Mouse (Mus musculus): ENCODE measurements around the gene Smyd4.
"Not testable (repeated sequence)": the region's sequence is repeated elsewhere in the genome, so short reads cannot be mapped to it uniquely, and the experiment has no call there.

The Smyd4 gene

DNA sequence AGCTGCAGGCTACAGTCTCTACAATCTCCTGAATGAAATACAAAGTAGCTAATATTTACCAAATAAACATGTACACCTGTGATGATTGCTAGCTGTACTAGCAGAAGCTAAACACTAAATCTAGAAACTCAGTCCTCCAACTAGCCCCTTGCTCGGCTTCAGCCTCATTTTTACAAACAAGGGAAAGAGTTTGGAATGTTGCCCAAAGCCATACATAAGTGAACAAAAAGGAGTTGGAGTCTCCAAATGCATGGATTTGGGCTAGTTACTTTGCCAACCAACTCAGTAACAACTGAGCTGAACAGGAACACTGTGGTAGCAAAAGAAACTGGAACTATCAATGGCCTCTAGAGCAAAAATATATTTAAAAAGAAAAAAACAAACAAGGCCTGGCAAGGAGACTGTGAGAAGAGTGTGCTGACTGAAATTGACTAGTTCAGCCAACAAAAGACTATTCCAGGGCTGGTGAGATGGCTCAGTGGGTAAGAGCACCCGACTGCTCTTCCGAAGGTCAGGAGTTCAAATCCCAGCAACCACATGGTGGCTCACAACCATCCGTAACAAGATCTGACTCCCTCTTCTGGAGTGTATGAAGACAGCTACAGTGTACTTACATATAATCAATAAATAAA lies 1.6 kb upstream of the Smyd4 start:
- no peak for DNase-seq

DNA sequence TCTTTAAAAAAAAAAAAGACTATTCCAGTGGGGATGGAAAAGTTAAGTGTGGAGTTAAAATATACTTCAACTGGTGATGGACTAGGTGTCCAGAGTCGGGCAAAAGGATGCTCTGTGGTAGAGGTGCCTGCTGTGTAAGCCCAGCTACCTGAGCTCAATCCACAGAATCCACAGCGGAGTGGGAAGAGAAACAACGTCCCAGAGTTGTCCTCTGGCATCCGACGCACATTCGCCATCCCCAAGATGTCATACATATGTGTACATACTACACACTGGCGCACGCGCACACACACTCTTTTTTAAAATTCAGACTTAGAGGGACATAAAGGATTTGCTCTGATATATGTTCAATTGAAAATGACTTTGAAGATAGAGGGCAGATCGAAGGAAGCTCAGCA lies 1.0 kb upstream of the Smyd4 start:
- no peak for DNase-seq

DNA sequence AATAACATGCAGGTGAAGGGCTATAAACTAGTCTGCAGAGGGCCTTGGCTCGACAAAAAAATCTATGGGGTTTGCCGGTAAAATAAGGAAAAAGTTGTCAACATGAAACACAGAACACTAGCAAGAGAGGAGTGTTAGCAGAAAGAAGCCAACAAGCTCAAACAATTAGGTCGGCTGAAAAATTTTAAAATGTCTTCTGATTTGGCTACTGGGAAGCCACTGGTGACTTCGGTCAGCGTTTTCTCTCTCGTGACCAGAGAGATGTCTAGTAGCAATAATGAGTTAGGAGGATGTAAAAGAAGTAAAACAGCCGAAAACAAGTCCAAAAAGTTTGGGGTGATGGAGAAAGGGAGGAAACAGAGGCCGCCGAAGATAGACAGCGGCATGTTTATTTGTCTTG lies 637 bp upstream of the Smyd4 start:
- DNase-seq = no peak

DNA sequence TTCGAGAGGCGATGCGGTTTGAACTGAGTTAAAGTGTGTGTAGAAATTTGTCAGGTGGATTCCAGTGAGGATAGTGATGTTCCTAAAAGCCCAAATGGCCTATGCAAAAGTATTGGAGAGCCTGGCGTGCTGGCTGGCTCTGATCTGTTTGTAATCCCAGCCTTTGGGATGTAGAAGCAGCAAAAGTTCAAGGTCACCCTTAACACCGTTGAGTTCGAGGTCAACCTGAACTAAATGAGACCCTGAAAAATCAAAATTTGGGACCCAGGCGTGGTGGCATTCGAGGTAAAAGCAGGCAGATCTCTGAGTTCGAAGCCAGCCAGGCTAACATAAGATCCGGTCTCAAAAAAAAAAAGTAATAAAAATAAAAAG lies 643 bp downstream of the Smyd4 start:
- DNase-seq = no peak

DNA sequence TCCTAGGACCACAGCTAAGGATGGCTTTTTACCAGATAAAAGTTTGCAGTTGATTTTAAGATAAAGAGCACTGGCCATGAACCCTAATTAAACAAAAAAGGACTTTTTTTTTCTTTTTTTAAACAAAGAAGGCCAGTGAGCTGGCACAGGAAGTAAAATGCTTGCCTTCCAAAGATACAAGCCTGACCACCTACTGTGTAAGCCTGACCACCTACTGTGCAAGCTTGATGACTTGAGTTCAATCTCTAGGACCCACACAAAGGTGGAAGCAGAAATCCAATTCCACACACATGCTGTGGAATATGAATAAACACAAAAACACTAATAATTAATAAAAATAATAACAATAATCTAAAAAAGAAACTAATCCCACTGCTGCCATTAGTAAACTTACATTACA lies 3.0 kb downstream of the Smyd4 start:
- DNase-seq = peak; percentile 11 to 12

DNA sequence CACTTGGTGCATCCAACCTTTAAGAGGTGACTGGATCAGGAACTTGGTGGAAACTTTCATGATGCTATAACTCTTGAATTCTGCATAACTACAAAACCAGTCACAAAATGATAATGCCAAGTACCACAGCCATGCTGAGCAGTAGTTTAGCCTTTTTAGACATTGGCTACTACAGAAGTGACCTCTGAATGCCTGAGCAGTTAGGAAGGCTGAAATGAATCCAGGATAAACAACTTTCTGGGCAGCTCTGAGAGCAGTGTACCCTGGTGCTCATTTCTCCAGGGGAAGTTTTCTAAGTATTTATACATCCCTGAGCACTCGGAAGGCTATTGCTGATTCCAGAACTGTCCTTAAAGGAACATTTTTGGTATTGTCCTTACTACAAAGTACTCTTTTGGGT lies 7.2 kb downstream of the Smyd4 start:
- no peak for DNase-seq

DNA sequence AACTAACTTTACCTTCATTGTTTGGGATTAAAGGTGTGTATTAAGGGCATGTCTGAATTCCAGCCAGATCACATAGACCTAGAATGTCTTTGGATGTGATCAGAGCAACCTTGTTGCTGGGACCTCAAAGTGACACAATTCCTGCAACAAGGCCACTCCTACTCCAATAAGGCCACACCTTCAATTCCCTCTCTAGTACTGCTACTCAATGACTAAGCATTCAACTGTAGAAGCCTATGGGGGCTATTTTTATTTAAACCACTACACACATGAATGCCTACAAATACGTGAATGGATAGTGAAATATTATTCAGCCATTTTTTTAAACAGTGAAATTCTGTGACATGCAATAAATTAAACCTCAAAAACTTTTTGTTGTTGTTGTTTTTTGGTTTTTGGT lies 28.9 kb downstream of the Smyd4 start:
- DNase-seq = no peak

DNA sequence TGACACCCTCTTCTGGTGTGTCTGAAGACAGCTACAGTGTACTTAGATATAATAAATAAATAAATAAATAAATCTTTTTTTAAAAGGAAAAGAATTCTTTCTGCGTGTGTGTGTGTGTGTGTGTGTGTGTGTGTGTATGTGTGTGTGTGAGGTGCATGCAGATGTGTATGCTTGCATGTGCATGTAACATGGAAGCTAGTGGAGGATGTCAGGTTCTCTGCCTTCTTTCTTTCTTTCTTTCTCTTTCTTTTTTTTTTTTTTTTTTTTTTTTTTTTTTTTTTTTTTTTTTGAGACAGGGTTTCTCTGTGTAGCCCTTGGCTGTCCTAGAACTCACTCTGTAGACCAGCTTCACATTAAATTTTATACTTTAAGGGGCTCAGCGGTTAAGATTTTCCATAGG lies 30.6 kb downstream of the Smyd4 start:
- not testable (repeated sequence) for DNase-seq

DNA sequence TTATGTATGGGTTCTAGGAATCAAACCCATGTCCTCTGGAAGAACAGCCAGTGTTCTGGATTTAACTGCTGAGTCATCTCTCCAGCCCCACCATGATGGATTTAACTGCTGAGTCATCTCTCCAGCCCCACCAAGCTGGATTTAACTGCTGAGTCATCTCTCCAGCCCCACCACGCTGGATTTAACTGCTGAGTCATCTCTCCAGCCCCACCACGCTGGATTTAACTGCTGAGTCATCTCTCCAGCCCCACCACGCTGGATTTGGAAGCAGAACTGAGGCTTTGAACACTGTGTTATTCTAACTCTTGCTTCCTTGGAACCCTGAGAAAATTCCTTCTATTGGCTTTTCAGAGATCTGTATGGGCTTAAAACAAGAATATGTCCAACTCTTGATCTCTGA lies 35.3 kb downstream of the Smyd4 start:
- not testable (repeated sequence) for DNase-seq

DNA sequence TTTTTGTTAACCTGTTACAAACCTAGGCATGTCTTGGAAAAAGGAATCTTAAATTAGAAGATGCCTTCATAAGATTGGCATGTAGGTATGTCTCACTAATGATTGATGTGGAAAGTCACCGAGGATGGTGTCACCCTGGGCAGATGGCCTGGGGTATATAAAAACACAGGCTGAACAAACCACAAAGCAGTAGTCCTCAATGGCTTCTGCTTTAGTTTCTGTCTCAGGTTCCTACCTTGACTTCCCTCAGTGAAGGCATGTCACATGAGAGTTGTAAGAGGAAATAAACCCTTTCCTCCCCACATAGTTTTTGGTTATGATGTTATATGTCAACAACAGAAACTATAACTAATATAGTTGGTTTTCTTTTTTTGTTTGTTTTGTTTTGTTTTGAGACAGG lies 47.4 kb downstream of the Smyd4 start:
- DNase-seq = no peak

DNA sequence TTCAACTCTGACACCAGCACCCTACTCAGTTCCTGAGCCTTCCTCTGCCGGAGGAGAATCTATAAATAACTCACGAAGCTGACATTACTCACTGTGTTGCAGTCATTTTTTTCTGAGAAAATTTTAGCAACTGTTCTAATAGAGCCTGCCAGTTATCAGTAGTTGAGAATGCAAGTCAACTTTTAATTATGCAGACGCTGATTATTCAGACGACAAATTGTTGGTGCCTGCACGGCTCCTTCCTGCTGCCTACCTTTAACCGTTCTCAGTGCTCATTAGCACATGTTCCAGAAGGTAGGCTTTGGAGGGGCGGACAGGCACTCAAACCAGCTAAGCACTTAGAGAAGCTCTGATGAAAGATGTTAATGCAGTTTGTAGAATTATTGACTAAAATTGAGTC lies 49.2 kb downstream of the Smyd4 start:
- no peak for DNase-seq

DNA sequence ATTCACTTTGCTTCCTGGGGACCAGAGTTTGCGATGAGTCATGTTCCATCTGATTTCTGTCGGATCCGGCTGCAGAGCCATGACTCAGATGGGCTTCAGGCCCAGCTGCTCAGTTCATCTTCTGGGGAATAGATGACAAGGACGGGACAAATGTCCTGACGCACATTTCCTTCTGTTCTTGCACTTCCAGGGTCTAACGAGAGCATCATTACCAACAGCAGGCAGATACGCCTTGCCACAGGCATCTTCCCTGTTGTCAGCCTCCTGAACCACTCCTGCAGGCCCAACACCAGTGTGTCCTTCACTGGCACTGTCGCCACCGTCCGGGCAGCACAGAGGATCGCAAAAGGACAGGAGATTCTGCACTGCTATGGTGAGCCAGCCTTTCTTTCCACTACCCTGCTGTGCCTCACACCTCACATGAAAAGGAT lies 51.2 kb downstream of the Smyd4 start:
- DNase-seq = peak in 1 of 2 experiments; percentile 44

DNA sequence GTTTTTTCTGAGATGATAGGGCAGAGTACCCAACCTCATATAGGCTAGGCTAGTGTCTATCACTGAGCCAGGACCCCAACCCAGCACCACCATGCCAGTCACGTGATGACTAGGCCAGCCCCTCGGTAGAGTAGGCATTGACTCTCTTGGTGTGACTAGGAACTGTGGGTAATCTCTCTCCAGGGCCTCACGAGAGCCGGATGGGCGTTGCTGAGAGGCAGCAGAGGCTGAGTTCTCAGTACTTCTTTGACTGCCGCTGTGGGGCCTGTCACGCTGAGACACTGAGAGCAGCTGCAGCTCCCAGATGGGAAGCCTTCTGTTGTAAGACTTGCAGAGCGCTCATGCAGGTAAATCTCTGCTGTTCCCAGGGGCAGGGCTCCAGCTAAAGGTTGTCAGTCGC lies 51.9 kb downstream of the Smyd4 start:
- DNase-seq = peak; percentile 45 to 46

DNA sequence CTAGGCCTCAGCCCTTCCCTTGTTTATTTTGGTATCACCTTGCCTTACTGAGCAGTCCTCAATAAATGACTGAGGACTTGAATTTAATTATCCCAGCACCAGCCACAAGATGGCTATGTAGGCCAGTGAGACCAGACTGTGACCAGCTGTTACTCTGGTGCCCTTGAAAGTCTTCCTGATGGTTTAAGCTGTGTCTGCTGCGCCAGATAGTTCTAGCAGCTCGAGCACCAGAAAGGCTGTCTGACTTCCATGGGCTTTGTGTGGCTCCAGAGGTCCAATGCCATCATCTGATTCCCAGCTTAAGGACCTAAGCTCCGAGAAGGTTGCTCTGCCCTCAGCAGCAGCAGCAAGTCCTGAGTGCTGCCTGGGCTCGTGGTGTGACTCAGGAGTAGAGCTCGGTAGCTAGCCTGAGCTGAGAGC lies 54.0 kb downstream of the Smyd4 start:
- peak; percentile 72 to 80 for DNase-seq

DNA sequence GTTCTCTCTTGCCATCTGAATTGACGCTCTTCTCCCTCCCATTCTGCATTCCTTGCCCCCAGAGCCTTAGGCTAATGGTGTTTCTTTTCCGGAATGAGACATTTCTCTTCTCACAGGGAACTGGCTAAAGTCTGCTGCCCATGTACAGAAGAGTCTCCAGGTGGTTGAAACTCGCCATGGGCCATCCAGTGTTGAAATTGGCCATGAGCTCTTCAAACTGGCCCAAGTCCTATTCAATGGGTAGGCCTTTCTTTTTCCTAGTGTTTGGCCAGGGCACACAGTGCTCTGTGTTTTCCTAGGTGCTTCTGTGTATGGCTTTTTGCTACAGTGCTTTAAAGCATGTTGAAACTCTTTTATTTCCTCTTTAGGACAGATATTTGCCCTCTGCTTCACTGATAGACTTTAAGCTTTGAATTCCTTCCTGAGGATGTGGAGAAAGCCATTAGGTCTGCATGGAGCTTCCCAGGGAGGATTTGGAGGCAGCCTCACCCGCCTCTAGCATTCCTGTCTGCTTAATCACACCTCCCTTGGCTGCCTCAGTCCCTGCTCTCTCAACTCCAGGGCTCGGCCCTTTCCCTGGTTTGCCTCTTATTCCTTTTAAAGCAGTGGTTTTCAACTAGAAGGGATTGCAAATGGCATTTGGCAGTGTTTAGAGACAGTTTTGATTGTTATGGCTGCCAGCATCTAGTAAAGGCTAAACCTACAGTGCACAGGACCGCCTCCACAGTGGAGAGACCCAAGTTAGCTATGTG lies 55.2 kb downstream of the Smyd4 start:
- DNase-seq = no peak

DNA sequence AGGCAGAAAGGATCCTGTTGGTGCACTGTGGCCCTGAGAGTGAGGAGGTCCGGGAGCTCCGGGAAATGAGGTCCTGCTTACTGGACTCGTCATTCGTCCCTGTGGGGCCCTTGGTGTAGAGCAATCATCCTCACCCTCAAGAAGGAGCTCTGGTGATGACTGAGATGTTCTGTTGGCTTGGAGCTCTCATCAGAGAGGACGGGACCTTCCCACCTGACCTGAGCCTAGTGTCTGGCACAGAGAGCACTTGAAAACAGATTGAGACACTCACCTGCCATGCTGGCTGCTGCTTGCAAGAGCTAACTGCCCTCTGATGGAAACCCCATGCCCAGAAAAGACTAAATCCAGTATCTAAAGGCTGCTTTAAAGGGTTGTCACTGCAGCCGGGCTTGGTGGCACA lies 56.6 kb downstream of the Smyd4 start:
- DNase-seq = no peak

DNA sequence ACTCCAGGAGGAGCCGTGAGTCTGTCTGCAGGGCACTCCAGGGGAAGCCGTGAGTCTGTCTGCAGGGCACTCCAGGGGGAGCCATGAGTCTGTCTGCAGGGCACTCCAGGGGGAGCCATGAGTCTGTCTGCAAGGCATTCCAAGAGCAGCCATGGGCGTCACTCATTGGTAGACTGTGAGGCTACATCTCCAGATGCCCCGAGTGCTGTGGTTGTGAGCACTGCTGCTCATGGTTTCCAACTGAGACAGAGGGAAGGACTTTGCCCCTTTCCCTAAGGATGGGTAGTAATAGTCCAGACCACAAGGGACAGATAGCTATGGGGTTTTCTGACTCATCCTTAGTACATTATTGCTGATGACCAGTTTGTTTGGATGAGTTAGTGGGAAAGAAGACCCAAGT lies 57.9 kb downstream of the Smyd4 start:
- DNase-seq = no peak

DNA sequence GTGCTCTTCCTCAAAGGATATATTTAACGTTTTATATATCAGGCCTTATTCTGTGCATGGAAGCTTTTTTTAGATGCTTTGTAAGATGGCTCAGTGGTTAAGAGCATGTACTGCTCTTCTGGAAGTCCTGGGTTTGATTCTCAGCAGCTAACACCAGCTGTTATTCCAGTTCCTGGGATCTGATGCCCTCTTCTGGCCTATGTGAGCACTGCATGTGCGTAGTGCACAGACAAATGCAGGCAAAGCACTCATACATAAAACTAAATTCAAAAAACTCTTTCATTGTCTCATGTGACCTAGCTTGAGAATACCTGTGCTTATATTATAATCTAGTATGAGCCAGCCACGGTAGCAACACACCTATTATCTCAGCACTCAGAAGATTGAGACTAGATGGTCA lies 58.6 kb downstream of the Smyd4 start:
- peak; percentile 65 to 68 for DNase-seq

DNA sequence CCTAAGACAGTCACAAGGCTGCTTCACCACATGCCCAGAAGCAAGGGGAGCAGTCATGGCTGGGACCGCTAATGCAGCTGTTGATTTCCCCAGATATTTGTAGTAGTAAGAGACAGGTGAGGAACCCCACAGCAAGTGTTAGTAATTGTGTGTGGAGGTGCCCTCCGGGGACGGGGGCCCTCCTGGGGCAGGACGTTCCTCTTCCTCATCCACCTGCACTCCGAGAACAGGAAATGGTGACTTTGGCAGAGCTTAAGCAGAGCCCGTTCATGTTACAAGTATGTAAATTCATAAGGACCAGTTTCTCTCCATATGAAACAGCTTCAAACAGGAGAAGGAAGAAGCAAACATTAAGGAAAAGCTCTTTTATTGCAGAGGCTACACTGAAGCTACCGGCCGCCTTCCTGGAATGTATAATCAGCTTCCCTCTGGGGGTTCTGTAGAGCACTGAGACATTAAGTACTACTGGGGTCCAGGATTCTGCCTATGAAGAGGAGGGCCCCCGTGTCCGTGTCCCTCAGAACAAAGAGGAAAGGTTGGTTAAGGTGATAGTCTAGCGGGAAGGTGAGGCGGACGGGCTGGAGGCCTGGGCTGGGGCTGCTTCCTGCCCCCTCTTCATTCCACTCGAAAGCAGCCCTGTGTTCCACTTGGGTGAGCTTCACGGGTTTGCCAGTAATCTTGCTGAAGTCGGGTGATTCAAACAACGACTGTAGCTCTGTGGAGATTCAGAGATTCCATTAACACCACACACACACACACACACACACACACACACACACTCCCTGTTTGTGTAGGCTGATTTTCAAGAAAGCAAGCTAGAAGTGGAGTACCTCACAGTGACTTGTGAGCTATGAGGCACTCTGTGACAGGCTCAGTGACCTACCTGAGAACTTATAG lies 61.7 kb downstream of the Smyd4 start:
- DNase-seq = no peak

DNA sequence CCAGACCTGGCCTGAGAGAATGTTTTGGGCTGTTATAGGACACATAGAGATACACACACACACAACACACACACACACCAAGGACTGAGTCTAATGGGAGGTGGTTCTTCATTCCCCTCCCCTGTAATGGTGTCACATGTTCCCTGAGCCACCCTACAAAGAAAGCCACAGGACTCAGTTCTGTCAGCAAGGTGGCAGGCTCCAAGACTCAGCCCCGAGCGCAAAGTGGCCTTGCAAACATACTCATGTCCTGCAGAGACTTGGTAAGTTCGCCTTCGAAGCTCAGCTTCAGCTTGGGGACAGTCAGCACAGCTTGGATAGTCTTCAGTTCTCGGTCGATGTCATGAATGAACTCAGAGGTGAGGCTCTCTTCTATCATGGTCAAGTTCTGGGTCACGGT lies 62.4 kb downstream of the Smyd4 start:
- DNase-seq = no peak

DNA sequence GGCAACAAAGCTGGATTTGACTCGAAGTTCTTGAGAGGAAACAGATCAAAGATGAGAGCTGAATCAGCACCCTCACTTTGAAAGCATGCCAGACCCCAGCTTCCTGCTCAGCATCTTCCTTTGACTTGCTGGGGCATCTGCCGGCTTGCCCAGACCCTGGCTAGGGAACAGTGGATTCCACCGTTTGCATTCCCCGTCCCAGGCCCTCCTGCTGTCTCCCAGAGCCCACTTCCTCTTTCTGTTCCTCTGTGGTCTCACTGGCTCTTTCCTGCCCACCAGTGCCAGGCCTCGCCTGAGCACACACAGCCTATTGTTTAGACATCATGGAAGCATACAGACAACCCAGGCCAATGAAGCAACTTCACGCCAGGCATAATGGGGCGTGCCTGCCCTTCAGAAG lies 66.9 kb downstream of the Smyd4 start:
- peak in 1 of 2 experiments; percentile 20 for DNase-seq

DNA sequence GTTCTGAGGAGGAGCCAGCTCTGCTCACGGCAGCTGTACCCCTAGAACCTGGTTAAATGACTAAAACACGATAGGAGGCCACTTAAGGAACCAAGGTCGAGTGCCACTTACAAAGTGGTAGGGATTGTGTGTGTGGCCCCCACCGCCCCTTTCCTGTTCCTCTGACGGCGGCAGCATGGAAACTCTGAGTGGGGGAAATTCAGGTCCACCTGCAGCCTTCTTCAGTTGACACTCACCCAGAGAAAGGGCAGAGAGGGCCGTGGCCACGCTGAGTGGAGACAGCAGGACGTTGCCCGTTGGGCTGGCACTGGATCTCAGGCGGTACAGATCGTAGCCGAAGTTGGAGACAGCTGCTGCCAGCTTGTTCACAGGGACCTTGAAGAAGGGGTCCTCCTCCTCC lies 67.8 kb downstream of the Smyd4 start:
- DNase-seq = no peak

DNA sequence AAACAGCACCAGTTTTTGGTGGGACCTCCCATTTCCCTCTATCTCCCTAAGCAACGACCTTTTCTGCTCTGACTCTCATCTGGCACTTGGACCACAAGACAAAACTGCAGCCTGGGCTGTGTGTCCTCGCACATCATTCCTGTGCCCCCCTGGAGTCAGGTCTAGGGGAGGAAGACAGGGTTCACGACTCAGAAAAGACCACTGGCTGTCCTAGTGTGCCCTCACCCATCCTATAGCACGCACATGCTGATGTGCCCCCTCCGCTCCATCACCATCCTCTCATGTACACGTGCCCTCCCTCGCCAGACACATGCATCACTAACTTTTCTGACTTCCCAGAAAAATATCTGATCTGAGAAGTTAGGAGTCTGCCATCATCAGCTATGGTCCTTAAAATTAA lies 71.8 kb downstream of the Smyd4 start:
- no peak for DNase-seq

Data from cerebellum, postnatal 10 days (tissue).